Mouse (Mus musculus): Measurements from ENCODE around the gene Dicer1. TPM values are rescaled to one million over a fixed set of nuclear protein-coding genes. Genes with fewer than 3 reads are reported as not detected.

Gene Dicer1
- polyA plus RNA-seq, 2 experiments: 19.9 to 28.7 TPM

DNA sequence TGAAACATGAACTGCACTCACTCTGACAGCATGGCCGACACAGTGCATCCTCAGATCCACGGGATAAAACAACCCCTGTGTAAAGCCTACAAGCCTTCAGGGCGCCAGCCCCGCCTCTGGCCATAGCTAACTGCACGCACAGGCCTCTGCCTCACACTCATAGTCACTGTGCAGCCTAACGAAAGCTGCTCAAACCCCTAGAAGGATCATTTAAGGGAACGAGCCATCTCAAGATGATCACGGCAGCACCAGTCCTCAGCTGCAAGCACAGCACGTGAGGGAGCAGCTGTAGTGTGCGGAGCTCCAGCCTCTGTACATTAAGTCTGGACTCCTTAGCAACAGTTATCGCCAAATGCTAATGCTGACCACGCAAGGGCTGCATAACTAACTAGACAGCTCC, 58.9 kb downstream of the Dicer1 start:
- DNase-seq (ENCODE audit: low spot score): no peak
- Histone ChIP-seq H3K27me3 (ENCODE audit: control insufficient read depth, insufficient read depth, low read length) (no peaks in the 10 kb centered on the region), H3K27ac (replicated peaks; ENCODE audit: low read depth, low read length) (no peak overlapping the region), H3K4me2 (replicated peaks; ENCODE audit: low read depth, low read length, severe bottlenecking) (no peak overlapping the region), H3K4me3 (replicated peaks; ENCODE audit: low read length) (no peak overlapping the region), H3K4me1 (ENCODE audit: control insufficient read depth, insufficient read depth, low read length) (0 out of 2 replicates have a peak, but pooled peaks cover 3% of the 10 kb centered on the region), H3K9me3 (ENCODE audit: control insufficient read depth, low read length) (no peaks in the 10 kb centered on the region), H3K9ac (ENCODE audit: low read depth, low read length, severe bottlenecking) (no peak overlapping the region), H3K36me3 (ENCODE audit: control insufficient read depth, insufficient read depth, low read length) (peaks cover 83% of the 10 kb centered on the region)
- WGBS: 81% methylated on average over 12 of the region's 12 CpGs
- no peak for TF ChIP-seq POLR2A (IDR thresholded peaks at IDR 0.05; ENCODE audit: borderline replicate concordance, extremely low read depth, insufficient read depth, insufficient read length)
- ATAC-seq (ENCODE audit: low FRiP score, low read depth): no peak

DNA sequence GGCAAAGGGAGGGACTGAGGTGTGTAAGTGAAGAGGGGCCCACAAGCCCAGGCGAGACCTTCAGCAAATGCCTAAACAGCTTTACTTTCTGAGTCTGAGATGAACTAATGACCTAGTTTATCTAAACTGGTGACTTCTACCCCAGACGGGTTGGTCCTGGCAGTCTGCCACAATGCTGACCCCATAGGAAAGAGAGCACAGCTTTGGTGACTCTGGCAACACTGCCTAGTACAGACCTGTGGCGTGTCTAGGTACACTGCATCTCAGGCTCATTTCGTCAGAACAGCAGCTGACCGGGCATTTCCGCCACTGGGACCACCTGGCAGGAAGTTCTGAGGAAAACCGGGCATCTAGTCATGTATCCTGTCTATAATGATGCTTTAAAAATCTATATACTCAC, 61.3 kb downstream of the Dicer1 start:
- Histone ChIP-seq H3K36me3 (ENCODE audit: control insufficient read depth, insufficient read depth, low read length) (peaks cover 72% of the 10 kb centered on the region), H3K4me3 (replicated peaks; ENCODE audit: low read length) (no peak overlapping the region), H3K27ac (replicated peaks; ENCODE audit: low read depth, low read length) (no peak overlapping the region), H3K4me2 (replicated peaks; ENCODE audit: low read depth, low read length, severe bottlenecking) (no peak overlapping the region), H3K4me1 (ENCODE audit: control insufficient read depth, insufficient read depth, low read length) (no peaks in the 10 kb centered on the region), H3K9ac (ENCODE audit: low read depth, low read length, severe bottlenecking) (no peak overlapping the region), H3K9me3 (ENCODE audit: control insufficient read depth, low read length) (no peaks in the 10 kb centered on the region), H3K27me3 (ENCODE audit: control insufficient read depth, insufficient read depth, low read length) (no peaks in the 10 kb centered on the region)
- no peak for TF ChIP-seq POLR2A (IDR thresholded peaks at IDR 0.05; ENCODE audit: borderline replicate concordance, extremely low read depth, insufficient read depth, insufficient read length)
- WGBS: 73% methylated on average over 7 of the region's 7 CpGs
- DNase-seq (ENCODE audit: low spot score): no peak
- no peak for ATAC-seq (ENCODE audit: low FRiP score, low read depth)

- H3K9me3 ChIP-seq (ENCODE audit: control insufficient read depth, low read length): no peaks in the 10 kb centered on the region
- ATAC-seq (ENCODE audit: low FRiP score, low read depth) (no peak), DNase-seq (ENCODE audit: low spot score) (no peak)
- no peak overlapping the region for H3K4me3 ChIP-seq (replicated peaks; ENCODE audit: low read length)
- no peaks in the 10 kb centered on the region for H3K27me3 ChIP-seq (ENCODE audit: control insufficient read depth, insufficient read depth, low read length)
- H3K27ac ChIP-seq (replicated peaks; ENCODE audit: low read depth, low read length): no peak overlapping the region
- no peak for TF ChIP-seq POLR2A (IDR thresholded peaks at IDR 0.05; ENCODE audit: borderline replicate concordance, extremely low read depth, insufficient read depth, insufficient read length)
- H3K9ac ChIP-seq (ENCODE audit: low read depth, low read length, severe bottlenecking): no peak overlapping the region
- no peaks in the 10 kb centered on the region for H3K4me1 ChIP-seq (ENCODE audit: control insufficient read depth, insufficient read depth, low read length)
- H3K4me2 ChIP-seq (replicated peaks; ENCODE audit: low read depth, low read length, severe bottlenecking): no peak overlapping the region
- WGBS: 85% methylated on average over 11 of the region's 11 CpGs
- H3K36me3 ChIP-seq (ENCODE audit: control insufficient read depth, insufficient read depth, low read length): peaks cover 57% of the 10 kb centered on the region
These were observed 62.9 kb downstream of the Dicer1 start for GRCm38 (mm10) chr12:104688870-104689269.

- no peak overlapping the region for H3K4me2 ChIP-seq (replicated peaks; ENCODE audit: low read depth, low read length, severe bottlenecking)
- H3K4me3 ChIP-seq (replicated peaks; ENCODE audit: low read length): no peak overlapping the region
- H3K27ac ChIP-seq (replicated peaks; ENCODE audit: low read depth, low read length): no peak overlapping the region
- no peaks in the 10 kb centered on the region; the same call in 1 of the 2 replicates for H3K9me3 ChIP-seq (ENCODE audit: control insufficient read depth, low read length)
- H3K9ac ChIP-seq (ENCODE audit: low read depth, low read length, severe bottlenecking): no peak overlapping the region
- H3K27me3 ChIP-seq (ENCODE audit: control insufficient read depth, insufficient read depth, low read length): no peaks in the 10 kb centered on the region
- no peak for ATAC-seq (ENCODE audit: low FRiP score, low read depth)
- DNase-seq (ENCODE audit: low spot score): no peak
- TF ChIP-seq POLR2A (IDR thresholded peaks at IDR 0.05; ENCODE audit: borderline replicate concordance, extremely low read depth, insufficient read depth, insufficient read length): no peak
- H3K36me3 ChIP-seq (ENCODE audit: control insufficient read depth, insufficient read depth, low read length): peaks cover 17% of the 10 kb centered on the region
- 66% methylated on average over 8 of the region's 8 CpGs for WGBS
- peaks cover 14% of the 10 kb centered on the region for H3K4me1 ChIP-seq (ENCODE audit: control insufficient read depth, insufficient read depth, low read length)
These were observed 67.3 kb downstream of the Dicer1 start for GRCm38 (mm10) chr12:104684411-104684931.

GRCm38 (mm10) chr12:104679819-104680132, 72.0 kb downstream of the Dicer1 start:
- no peak overlapping the region for H3K9ac ChIP-seq (ENCODE audit: low read depth, low read length, severe bottlenecking)
- peak; percentile 75 for DNase-seq (ENCODE audit: low spot score)
- 0 out of 2 replicates have a peak, but pooled peaks cover 6% of the 10 kb centered on the region for H3K27me3 ChIP-seq (ENCODE audit: control insufficient read depth, insufficient read depth, low read length)
- no peaks in the 10 kb centered on the region for H3K36me3 ChIP-seq (ENCODE audit: control insufficient read depth, insufficient read depth, low read length)
- peaks cover 22% of the 10 kb centered on the region for H3K4me1 ChIP-seq (ENCODE audit: control insufficient read depth, insufficient read depth, low read length)
- 24% methylated on average over 8 of the region's 8 CpGs for WGBS
- TF ChIP-seq POLR2A (IDR thresholded peaks at IDR 0.05; ENCODE audit: borderline replicate concordance, extremely low read depth, insufficient read depth, insufficient read length): no peak
- H3K9me3 ChIP-seq (ENCODE audit: control insufficient read depth, low read length): no peaks in the 10 kb centered on the region; the same call in 1 of the 2 replicates
- H3K4me3 ChIP-seq (replicated peaks; ENCODE audit: low read length): no peak overlapping the region
- ATAC-seq (ENCODE audit: low FRiP score, low read depth): peak; percentile 63
- H3K4me2 ChIP-seq (replicated peaks; ENCODE audit: low read depth, low read length, severe bottlenecking): peak overlapping the region; percentile 22; the same call in 1 of the 2 replicates
- H3K27ac ChIP-seq (replicated peaks; ENCODE audit: low read depth, low read length): no peak overlapping the region

Measured in limb, embryonic 14.5 days (tissue).